Mouse (Mus musculus): ENCODE data around the gene Snrnp48. TPM values are rescaled to one million over a fixed set of nuclear protein-coding genes. Genes with fewer than 3 reads are reported as not detected.

The Snrnp48 gene
- polyA plus RNA-seq, 1 experiment from 2014 or later = 36.4 TPM

DNA sequence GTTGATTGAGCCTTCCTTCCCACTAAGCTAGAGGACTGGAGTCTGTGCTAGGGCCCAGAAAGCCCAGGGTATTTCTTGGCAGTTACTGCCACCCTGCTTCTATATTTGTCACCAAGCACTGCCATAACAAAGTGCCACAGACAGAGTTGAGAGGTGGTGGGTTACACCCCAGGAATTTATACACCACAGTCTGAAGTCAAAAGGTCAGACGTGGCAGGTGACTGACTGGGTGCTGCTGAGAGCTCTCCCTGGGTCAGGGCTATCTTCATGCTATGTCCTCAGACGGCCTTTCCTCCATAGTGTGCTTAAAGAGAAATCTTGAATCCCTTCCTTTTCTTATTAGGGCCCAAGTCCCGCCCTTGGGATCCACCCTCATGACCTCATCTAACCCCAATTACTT is 67.9 kb downstream of the Snrnp48 start:
- H3K9me3 ChIP-seq = no peaks in the 10 kb centered on the region
- H3K9ac ChIP-seq = no peak overlapping the region
- no peaks in the 10 kb centered on the region for H3K4me1 ChIP-seq (replicated peaks)
- 67% methylated on average over 3 of the region's 3 CpGs for WGBS
- ATAC-seq = no peak
- H3K4me2 ChIP-seq (replicated peaks) = no peak overlapping the region
- no peak overlapping the region for H3K27ac ChIP-seq
- no peak overlapping the region for H3K4me3 ChIP-seq (replicated peaks)
- no peaks in the 10 kb centered on the region for H3K27me3 ChIP-seq (replicated peaks)
- H3K36me3 ChIP-seq = no peaks in the 10 kb centered on the region

Other genes with a start within 250 kb of the Snrnp48 start
- 138 and 145 TPM in 2 replicates for gene Ssr1, start 210.7 kb upstream of the Snrnp48 start, polyA plus RNA-seq (2015; fragmentation: Nextera tagmentation; extraction: Ambion mirVana)
- 40.1 and 45.9 TPM in 2 replicates for gene Riok1, start 167.9 kb upstream of the Snrnp48 start, polyA plus RNA-seq (2015; fragmentation: Nextera tagmentation; extraction: Ambion mirVana)
- 0.62 and 0.89 TPM in 2 replicates for gene Cage1, start 167.9 kb upstream of the Snrnp48 start, polyA plus RNA-seq (2015; fragmentation: Nextera tagmentation; extraction: Ambion mirVana)
- gene Dsp, start 53.6 kb upstream of the Snrnp48 start, polyA plus RNA-seq (2015; fragmentation: Nextera tagmentation; extraction: Ambion mirVana) = 8.6 and 9.1 TPM in 2 replicates
- 1.5 and 1.6 TPM in 2 replicates for gene Bmp6, start 140.2 kb downstream of the Snrnp48 start, polyA plus RNA-seq (2015; fragmentation: Nextera tagmentation; extraction: Ambion mirVana)